Mouse (Mus musculus): ENCODE data around the gene Scamp5.

- TF ChIP-seq CTCF (IDR thresholded peaks at IDR 0.05; ENCODE audit: low read depth): no peak
- TF ChIP-seq EP300 (IDR thresholded peaks at IDR 0.05; ENCODE audit: low read depth): no peak
These were observed 39.9 kb downstream of the Scamp5 start for GRCm38 (mm10) chr9:57427937-57428336.
